Mouse (Mus musculus) urinary bladder, adult 2 months (tissue): ENCODE measurements around the gene Htr1f. TPM values are rescaled to one million over a fixed set of nuclear protein-coding genes. Genes with fewer than 3 reads are reported as not detected.

ENCODE experiments used
- DNase-seq: peaks from one replicate; pipeline ENCODE4 v3.0.0; 2022; ENCODE audit warnings: low spot score
- polyA plus RNA-seq: library from polyadenylated mRNA; depleted of rRNA; stranded (reverse); fragments of >200 nt; gene quantifications from 2 replicates; pipeline ENCODE4 v1.2.3, GENCODE M21; 2012

The Htr1f gene
- polyA plus RNA-seq, 1 experiment, result 0.01 TPM

- no peak for DNase-seq
Observed at GRCm38 (mm10) chr16:64961690-64962089, 144.0 kb downstream of the Htr1f start.

DNA sequence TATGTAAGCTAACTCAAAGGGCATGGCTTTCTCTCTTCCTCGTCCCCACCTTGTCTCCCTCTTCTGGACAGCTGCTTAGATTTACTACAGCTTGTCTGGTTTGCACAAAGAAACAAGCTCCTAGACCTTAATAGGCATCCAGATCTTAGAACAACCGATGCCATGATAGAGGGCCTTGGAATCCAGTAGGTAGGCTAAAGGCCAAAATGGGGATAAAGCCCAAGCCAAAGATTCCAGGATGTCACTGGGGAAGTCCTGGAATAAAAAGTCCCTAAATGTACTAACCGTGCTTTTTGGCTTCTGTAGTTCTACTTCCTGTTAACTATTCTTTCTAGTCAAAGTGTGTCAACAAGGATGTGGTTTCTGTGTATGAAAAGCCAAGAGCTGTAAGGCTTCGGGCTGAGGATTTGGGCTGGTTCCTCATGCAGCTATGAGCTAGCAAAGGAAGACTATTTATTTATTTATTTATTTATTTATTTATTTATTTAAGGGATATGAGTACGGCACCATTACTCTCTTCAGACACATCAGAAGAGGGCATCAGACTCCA, 163.9 kb downstream of the Htr1f start:
- DNase-seq, result no peak

- no peak for DNase-seq
Observed at GRCm38 (mm10) chr16:64934793-64935192, 170.9 kb downstream of the Htr1f start.

DNA sequence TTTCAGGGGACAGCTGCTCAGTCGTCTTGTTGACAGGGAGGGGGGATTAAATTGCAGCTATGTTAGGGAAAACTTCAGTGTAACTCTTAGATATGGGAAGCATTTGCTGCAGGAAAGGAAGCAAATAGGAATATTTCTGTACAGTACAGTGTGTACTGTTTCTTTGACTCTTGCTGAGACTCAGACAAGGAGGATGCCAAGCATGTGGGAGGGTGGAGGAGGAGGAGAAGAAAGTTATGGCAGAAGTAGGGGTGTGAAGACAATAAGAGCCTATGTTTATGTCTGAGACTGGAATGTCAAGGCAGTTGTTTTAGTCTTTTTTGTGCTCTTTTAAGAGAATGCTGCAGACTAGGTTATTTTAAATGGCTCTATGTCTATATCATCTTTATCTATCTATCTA, 171.6 kb downstream of the Htr1f start:
- DNase-seq, result no peak

- no peak for DNase-seq
Observed at GRCm38 (mm10) chr16:64923500-64923899, 182.2 kb downstream of the Htr1f start.

GRCm38 (mm10) chr16:64908747-64909146, 196.9 kb downstream of the Htr1f start:
- no peak for DNase-seq

DNA sequence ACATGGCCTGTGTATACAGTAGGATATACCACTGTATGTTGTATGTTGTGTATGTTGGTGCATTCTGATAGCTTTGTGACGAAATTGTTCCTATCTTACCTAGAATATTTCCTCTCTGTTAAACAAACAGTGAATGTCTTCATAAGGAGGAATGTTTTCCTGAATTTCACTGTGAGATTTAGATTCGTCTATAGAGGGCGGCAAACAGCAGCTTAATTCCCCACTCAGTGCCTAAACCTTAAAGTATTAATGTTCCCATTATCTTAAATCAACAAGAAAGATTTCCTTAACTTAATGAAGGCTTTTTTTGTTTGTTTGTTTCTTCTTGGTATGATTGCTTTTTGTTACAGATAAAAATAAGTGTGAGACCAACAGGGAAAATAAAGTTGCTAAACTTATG, 198.5 kb downstream of the Htr1f start:
- no peak for DNase-seq

GRCm38 (mm10) chr16:64903328-64903727, 202.3 kb downstream of the Htr1f start:
- DNase-seq, result no peak

DNA sequence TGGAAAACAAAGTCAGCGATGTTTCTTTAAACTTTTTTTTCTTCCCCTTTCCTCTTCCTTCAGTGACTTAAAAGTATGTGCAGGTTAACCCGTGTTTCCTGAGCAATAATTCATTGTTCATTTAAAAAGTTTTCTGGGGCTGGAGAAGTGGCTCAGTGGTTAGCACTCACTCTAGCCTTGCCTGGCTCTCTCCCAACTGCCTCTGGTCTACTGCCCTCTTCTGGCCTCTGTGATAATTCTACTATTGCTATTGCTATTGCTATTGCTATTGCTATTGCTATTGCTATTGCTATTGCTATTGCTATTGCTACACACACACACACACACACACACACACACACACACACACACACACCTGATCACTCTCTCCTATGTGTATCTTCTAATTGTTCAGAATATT, 206.6 kb downstream of the Htr1f start:
- no peak for DNase-seq

DNA sequence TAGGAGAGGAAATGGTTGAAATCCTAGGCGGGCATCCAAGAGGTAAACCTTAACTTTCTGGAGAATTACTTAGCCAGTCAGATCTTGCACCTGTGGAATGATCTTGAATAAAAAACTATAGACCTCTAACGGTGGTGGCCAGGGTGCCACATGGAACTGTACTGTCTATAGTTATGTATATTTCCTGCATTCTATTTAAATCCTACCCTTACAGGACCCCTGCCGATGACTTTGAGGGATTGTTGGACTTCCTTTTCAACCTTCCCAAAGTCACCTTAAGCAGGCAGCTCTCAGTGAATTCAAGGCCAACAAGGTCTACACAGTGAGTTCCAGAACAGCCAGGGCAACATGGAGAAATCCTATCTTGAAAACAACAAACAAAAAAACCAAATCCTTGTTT, 216.2 kb downstream of the Htr1f start:
- DNase-seq, result no peak

- no peak for DNase-seq
Observed at GRCm38 (mm10) chr16:64885547-64885946, 220.1 kb downstream of the Htr1f start.

DNA sequence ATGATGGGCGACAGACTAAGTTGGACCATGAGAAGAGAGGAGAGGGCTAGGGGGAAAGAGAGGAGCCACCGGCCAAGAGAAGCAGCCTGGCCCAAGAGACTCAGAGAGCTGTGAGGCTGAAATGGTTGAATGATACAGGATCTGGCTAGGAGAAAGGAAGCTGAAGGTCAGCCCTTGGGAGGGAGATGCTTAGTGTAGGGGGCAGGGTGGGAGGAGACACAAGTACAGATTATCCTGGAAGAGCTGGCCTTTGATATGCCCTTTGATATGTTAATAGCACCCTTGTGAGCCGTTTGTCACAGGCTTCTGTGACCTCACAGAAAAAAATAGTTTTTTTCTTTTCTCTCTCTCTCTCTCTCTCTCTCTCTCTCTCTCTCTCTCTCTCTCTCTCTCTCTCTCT, 220.5 kb downstream of the Htr1f start:
- no peak for DNase-seq

- no peak for DNase-seq
Observed at GRCm38 (mm10) chr16:64884420-64884838, 221.2 kb downstream of the Htr1f start.

DNA sequence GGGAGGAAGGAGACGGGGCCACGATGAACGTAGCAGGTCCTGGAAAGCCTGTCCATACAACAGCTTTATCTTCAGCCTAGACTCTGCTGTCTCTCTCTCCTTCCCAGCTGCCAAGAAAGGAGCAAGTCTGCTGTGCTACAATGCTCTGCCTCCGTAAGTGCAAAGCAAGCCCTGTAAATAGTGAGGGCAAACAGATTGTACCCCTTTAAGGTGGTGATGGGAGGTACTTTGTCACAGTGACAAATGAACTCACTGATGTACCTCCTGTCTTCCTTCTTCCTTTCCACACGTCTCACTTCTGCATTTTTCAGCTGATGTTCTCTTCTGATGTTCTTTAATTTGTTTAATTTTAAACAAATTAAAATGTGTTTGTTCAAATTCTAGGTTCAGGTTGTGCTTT, 221.8 kb downstream of the Htr1f start:
- DNase-seq, result no peak

GRCm38 (mm10) chr16:64881442-64881841, 224.2 kb downstream of the Htr1f start:
- DNase-seq, result no peak

- DNase-seq, result no peak
Observed at GRCm38 (mm10) chr16:64880986-64881385, 224.7 kb downstream of the Htr1f start.

- no peak for DNase-seq
Observed at GRCm38 (mm10) chr16:64879735-64880134, 225.9 kb downstream of the Htr1f start.

DNA sequence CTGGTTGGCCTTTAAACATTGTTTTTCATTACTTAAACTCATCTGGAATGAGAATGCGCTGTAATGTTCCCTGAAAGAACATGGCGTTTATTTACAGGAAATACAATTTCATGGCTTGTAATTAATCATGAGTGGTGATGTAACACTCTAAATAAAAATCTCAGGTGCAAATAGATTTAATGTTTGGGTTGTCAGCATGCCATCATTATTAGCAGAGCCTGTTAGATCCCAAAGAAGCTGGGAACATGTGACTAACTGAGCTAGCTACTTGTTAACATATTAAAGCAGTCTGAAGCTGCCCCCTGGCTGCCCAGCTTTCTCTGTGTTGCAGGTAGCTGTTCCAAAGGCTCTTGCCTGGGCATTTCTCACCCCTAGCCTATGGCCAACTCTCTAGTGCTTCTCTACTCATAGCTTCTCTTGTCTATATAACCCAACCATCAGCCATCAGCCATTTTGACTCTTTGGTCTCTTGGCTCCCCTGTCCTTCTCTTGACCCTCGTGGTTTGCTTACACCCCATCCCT, 227.0 kb downstream of the Htr1f start:
- no peak for DNase-seq

- DNase-seq, result no peak
Observed at GRCm38 (mm10) chr16:64877314-64877713, 228.3 kb downstream of the Htr1f start.

DNA sequence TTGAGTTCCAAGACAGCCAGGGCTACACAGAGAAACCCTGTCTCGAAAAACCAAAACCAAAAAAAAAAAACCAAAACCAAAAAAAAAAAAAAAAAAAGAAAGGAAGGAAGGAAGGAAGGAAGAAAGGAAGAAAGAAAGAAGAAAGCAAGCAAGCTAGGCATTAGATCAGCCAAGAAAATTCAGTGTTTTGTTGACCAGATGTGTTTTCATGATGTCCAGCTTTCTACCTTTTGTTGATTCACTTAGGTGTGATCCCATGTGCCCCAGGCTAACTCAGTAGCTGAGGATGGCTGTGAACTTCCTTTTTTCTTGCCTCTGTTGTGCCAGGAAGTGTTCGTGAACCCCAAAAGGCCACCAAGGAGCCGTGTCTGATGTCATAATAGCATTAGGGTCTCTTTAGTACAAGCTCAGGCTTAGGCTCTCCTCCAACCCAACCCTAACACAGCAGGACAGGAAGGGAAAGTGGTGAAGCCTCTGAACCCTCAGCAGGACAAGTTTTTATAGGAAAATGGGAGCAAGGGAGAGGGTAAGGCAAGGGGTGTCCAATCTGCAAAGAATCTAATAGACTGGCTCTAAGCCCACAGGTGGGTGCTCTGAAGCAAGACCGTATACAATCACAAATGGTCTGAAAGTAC, 228.9 kb downstream of the Htr1f start:
- DNase-seq, result no peak

DNA sequence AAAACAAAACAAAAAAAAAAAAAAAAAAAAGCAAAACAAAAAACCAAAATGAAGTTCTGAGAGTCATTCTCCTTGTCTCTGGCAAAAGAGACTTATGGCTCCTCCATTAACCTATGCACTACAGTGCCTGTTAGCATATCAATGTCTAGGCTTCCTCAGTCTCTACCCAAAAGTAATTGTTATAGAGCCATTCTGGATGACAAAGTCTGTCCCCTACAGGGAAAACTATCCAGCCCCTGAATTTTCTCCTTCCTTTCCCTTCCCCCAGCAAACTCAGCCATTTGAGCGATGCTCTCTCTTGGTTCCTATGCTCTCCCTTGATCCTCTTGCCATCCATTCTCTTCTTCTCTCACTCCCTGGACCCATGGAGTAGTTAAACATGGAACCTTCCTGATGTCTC, 229.8 kb downstream of the Htr1f start:
- DNase-seq, result no peak

GRCm38 (mm10) chr16:64875384-64875783, 230.3 kb downstream of the Htr1f start:
- DNase-seq, result no peak
